Mouse (Mus musculus): ENCODE measurements around the gene Pim1. TPM values are rescaled to one million over a fixed set of nuclear protein-coding genes. Genes with fewer than 3 reads are reported as not detected.

Pim1 gene
- total and polyA plus RNA-seq, 2 experiments from 2014 or later = 8.3 to 12.7 TPM

DNA sequence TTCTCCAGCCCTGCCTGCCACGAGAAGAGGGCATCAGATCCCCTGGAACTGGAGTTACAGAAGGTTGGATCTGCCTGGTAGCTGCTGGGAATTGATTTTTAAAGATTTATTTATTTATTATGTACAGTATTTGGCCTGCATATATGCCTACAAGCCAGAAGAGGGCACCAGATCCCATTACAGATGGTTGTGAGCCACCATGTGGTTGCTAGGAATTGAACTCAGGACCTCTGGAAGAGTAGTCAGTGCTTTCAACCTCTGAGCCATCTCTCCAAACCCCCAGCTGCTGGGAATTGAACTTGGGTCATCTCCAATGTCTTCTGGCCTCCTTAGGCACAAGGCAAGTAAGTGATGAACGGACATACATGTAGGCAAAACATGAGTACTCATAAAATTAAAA, 53.5 kb downstream of the Pim1 start:
- Histone ChIP-seq H3K4me3 (ENCODE audit: low read depth, low read length) (no peak overlapping the region), H3K4me1 (ENCODE audit: insufficient read depth, low read length) (no peaks in the 10 kb centered on the region), H3K36me3 (ENCODE audit: insufficient read depth, low read length) (no peaks in the 10 kb centered on the region), H3K27ac (ENCODE audit: low read depth, low read length) (no peak overlapping the region), H3K9me3 (ENCODE audit: low read length) (no peaks in the 10 kb centered on the region), H3K4me2 (ENCODE audit: low read depth, low read length, poor library complexity, severe bottlenecking) (no peak overlapping the region), H3K27me3 (ENCODE audit: insufficient read depth, low read length) (no peaks in the 10 kb centered on the region), H3K9ac (replicated peaks; ENCODE audit: low read length, poor library complexity, severe bottlenecking) (no peak overlapping the region)
- no peak for DNase-seq (ENCODE audit: low spot score)
- no peak for ATAC-seq (ENCODE audit: low FRiP score)
- TF ChIP-seq CTCF (IDR thresholded peaks at IDR 0.05) = peak; percentile 14; the same call in 1 of the 2 replicates
- WGBS = 74% methylated on average over 2 of the region's 2 CpGs

GRCm38 (mm10) chr17:29545241-29545640, 54.7 kb downstream of the Pim1 start:
- H3K27me3 ChIP-seq (ENCODE audit: insufficient read depth, low read length) = no peaks in the 10 kb centered on the region
- H3K27ac ChIP-seq (ENCODE audit: low read depth, low read length) = no peak overlapping the region
- no peak overlapping the region for H3K4me3 ChIP-seq (ENCODE audit: low read depth, low read length)
- TF ChIP-seq CTCF (IDR thresholded peaks at IDR 0.05) = no peak
- no peak overlapping the region for H3K9ac ChIP-seq (replicated peaks; ENCODE audit: low read length, poor library complexity, severe bottlenecking)
- ATAC-seq (ENCODE audit: low FRiP score) (no peak), DNase-seq (ENCODE audit: low spot score) (no peak)
- H3K36me3 ChIP-seq (ENCODE audit: insufficient read depth, low read length) = no peaks in the 10 kb centered on the region
- H3K9me3 ChIP-seq (ENCODE audit: low read length) = no peaks in the 10 kb centered on the region
- peaks cover 2% of the 10 kb centered on the region for H3K4me1 ChIP-seq (ENCODE audit: insufficient read depth, low read length)
- 93% methylated on average over 5 of the region's 5 CpGs for WGBS
- no peak overlapping the region for H3K4me2 ChIP-seq (ENCODE audit: low read depth, low read length, poor library complexity, severe bottlenecking)

Other genes starting within 250 kb of the Pim1 start
- 70.3 and 77.9 TPM in 2 replicates for gene Ppil1, start 226.6 kb upstream of the Pim1 start, total RNA-seq (2014; rRNA removed)
- 95.7 and 103 TPM in 2 replicates for gene Ppil1, start 226.6 kb upstream of the Pim1 start, polyA plus RNA-seq (2015; fragmentation: Nextera tagmentation; extraction: Ambion mirVana)
- 120 and 128 TPM in 2 replicates for gene BC004004, start 222.0 kb upstream of the Pim1 start, total RNA-seq (2014; rRNA removed)
- 146 and 152 TPM in 2 replicates for gene BC004004, start 222.0 kb upstream of the Pim1 start, polyA plus RNA-seq (2015; fragmentation: Nextera tagmentation; extraction: Ambion mirVana)
- gene Pi16, start 173.1 kb upstream of the Pim1 start, total RNA-seq (2014; rRNA removed) = 4.3 and 4.6 TPM in 2 replicates
- gene Pi16, start 173.1 kb upstream of the Pim1 start, polyA plus RNA-seq (2015; fragmentation: Nextera tagmentation; extraction: Ambion mirVana) = 3.3 and 4.0 TPM in 2 replicates
- 605 and 625 TPM in 2 replicates for gene Mtch1, start 142.8 kb upstream of the Pim1 start, total RNA-seq (2014; rRNA removed)
- gene Mtch1, start 142.8 kb upstream of the Pim1 start, polyA plus RNA-seq (2015; fragmentation: Nextera tagmentation; extraction: Ambion mirVana) = 510 and 517 TPM in 2 replicates
- 13.4 and 27.3 TPM in 2 replicates for gene Fgd2, start 129.8 kb upstream of the Pim1 start, total RNA-seq (2014; rRNA removed)
- gene Fgd2, start 129.8 kb upstream of the Pim1 start, polyA plus RNA-seq (2015; fragmentation: Nextera tagmentation; extraction: Ambion mirVana) = 14.4 and 16.5 TPM in 2 replicates
- not detected in 2 replicates for gene Gm17657, start 58.9 kb downstream of the Pim1 start, total RNA-seq (2014; rRNA removed)
- not detected in 2 replicates for gene Gm17657, start 58.9 kb downstream of the Pim1 start, polyA plus RNA-seq (2015; fragmentation: Nextera tagmentation; extraction: Ambion mirVana)
- 47.3 and 52.0 TPM in 2 replicates for gene Tbc1d22b, start 59.0 kb downstream of the Pim1 start, total RNA-seq (2014; rRNA removed)
- gene Tbc1d22b, start 59.0 kb downstream of the Pim1 start, polyA plus RNA-seq (2015; fragmentation: Nextera tagmentation; extraction: Ambion mirVana) = 30.7 and 31.7 TPM in 2 replicates
- not detected in 2 replicates for gene Tmem217, start 61.6 kb downstream of the Pim1 start, total RNA-seq (2014; rRNA removed)
- gene Tmem217, start 61.6 kb downstream of the Pim1 start, polyA plus RNA-seq (2015; fragmentation: Nextera tagmentation; extraction: Ambion mirVana) = 0.71 and 0.84 TPM in 2 replicates
- gene Rnf8, start 124.0 kb downstream of the Pim1 start, total RNA-seq (2014; rRNA removed) = 21.9 and 47.2 TPM in 2 replicates
- gene Rnf8, start 124.0 kb downstream of the Pim1 start, polyA plus RNA-seq (2015; fragmentation: Nextera tagmentation; extraction: Ambion mirVana) = 74.3 and 75.3 TPM in 2 replicates
- gene Gm28043, start 124.1 kb downstream of the Pim1 start, total RNA-seq (2014; rRNA removed) = 3.8 and 6.7 TPM in 2 replicates
- gene Gm28043, start 124.1 kb downstream of the Pim1 start, polyA plus RNA-seq (2015; fragmentation: Nextera tagmentation; extraction: Ambion mirVana) = 1.2 and 1.7 TPM in 2 replicates
- 58.5 and 63.6 TPM in 2 replicates for gene Cmtr1, start 169.8 kb downstream of the Pim1 start, total RNA-seq (2014; rRNA removed)
- gene Cmtr1, start 169.8 kb downstream of the Pim1 start, polyA plus RNA-seq (2015; fragmentation: Nextera tagmentation; extraction: Ambion mirVana) = 105 and 106 TPM in 2 replicates
- gene Ccdc167, start 226.3 kb downstream of the Pim1 start, total RNA-seq (2014; rRNA removed) = 9.0 and 9.4 TPM in 2 replicates
- gene Ccdc167, start 226.3 kb downstream of the Pim1 start, polyA plus RNA-seq (2015; fragmentation: Nextera tagmentation; extraction: Ambion mirVana) = 8.3 and 8.6 TPM in 2 replicates

All from midbrain, postnatal 0 days (tissue).